Mouse (Mus musculus) midbrain, embryonic 12.5 days (tissue): ENCODE measurements around the gene Sptlc3. TPM values are rescaled to one million over a fixed set of nuclear protein-coding genes. Genes with fewer than 3 reads are reported as not detected.

Experiments
- ATAC-seq: fragments of 200-750 bp; cut with Nextera tagmentation; 2 replicates; pipeline ENCODE4 v1.8.0; 2017; ENCODE audit warnings: low read depth, moderate TSS enrichment, moderate library complexity; ENCODE audit not compliant: low FRiP score
- H3K27ac ChIP-seq: fragments of 300-500 bp; sonication (generic); replicated peaks from 2 replicates; pipeline ENCODE4 v1.5.1; 2016; ENCODE audit warnings: mild to moderate bottlenecking
- H3K27me3 ChIP-seq: fragments of 300-500 bp; sonication (generic); 2 replicates; pipeline ENCODE4 v1.6.1; 2016; ENCODE audit warnings: mild to moderate bottlenecking
- H3K36me3 ChIP-seq: fragments of 300-500 bp; sonication (generic); 2 replicates; pipeline ENCODE4 v1.6.1; 2016
- H3K4me1 ChIP-seq: fragments of 300-500 bp; sonication (generic); 2 replicates; pipeline ENCODE4 v1.6.1; 2016
- H3K4me2 ChIP-seq: fragments of 300-500 bp; sonication (generic); replicated peaks from 2 replicates; pipeline ENCODE4 v1.6.1; 2016; ENCODE audit warnings: mild to moderate bottlenecking, moderate library complexity
- H3K4me3 ChIP-seq: fragments of 300-500 bp; sonication (generic); 2 replicates; pipeline ENCODE4 v1.5.1; 2016; ENCODE audit warnings: mild to moderate bottlenecking
- H3K9ac ChIP-seq: fragments of 300-500 bp; sonication (generic); replicated peaks from 2 replicates; pipeline ENCODE4 v1.6.1; 2016; ENCODE audit warnings: mild to moderate bottlenecking, moderate library complexity
- H3K9me3 ChIP-seq: fragments of 300-500 bp; sonication (generic); 2 replicates; pipeline ENCODE4 v1.6.1; 2016; ENCODE audit warnings: mild to moderate bottlenecking
- WGBS: fragments of 180-500 bp; shearing (Covaris S2); methylation state at CpG from one replicate; pipeline ENCODE4 v1.1.7; 2016; 5-methylcytosine and 5-hydroxymethylcytosine counted together
- polyA plus RNA-seq: library from polyadenylated mRNA; unstranded; fragments of >200 nt; fragmentation: Nextera tagmentation; extraction: Ambion mirVana; gene quantifications from 2 replicates; pipeline ENCODE4 v1.2.1, GENCODE M21; 2016

The Sptlc3 gene
- polyA plus RNA-seq, 1 experiment from 2014 or later, result not detected

DNA sequence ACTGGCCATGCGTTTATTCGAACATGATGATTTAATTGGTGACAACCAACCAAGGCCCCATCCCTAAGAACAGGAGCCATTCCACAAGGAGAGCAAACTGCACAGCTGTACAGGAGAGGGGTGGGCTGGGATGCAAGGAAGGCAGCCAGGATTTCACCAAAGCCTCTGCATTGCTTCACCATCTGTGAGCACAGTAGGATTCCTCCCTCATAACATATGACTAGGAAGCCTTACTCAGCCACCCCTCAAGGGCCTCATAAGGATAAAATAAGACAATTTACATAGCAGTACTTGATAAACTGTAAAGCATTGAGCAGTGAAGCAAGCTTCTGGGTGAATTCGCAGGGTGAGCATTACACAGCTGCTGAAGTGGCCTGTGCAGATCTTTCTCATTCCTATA is 155.8 kb downstream of the Sptlc3 start:
- no peaks in the 10 kb centered on the region for H3K9me3 ChIP-seq
- no peak overlapping the region for H3K4me3 ChIP-seq
- no peak for ATAC-seq
- no peaks in the 10 kb centered on the region for H3K36me3 ChIP-seq
- WGBS, result 91% methylated on average over 3 of the region's 3 CpGs
- H3K4me2 ChIP-seq, result no peak overlapping the region
- no peak overlapping the region for H3K9ac ChIP-seq
- H3K27me3 ChIP-seq, result no peaks in the 10 kb centered on the region; the same call in 1 of the 2 replicates
- H3K27ac ChIP-seq, result no peak overlapping the region
- no peaks in the 10 kb centered on the region for H3K4me1 ChIP-seq

DNA sequence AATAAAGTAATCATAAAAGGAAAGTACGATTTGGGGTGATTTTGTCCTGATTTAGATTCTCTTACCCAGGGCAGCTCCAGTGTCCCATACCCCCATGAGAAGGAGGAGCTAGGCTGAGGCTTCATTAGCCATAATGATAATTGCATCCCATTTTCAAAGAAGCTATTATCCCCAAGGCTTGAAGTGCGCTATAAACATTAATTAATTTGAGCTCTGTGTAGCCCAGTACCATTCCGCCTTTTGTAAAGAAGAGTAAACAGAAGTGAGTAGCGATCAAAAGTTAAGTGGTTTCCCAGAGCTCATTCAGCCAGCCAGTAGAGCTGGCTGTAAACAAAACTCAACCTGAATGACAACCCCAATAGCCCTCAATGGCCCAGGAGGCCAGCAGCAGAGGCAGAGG is 163.0 kb downstream of the Sptlc3 start:
- WGBS, result 69% methylated on average over 4 of the region's 4 CpGs
- Histone ChIP-seq H3K4me3 (no peak overlapping the region), H3K36me3 (no peaks in the 10 kb centered on the region), H3K4me1 (no peaks in the 10 kb centered on the region), H3K9me3 (no peaks in the 10 kb centered on the region), H3K9ac (no peak overlapping the region), H3K27me3 (no peaks in the 10 kb centered on the region), H3K27ac (no peak overlapping the region), H3K4me2 (no peak overlapping the region)
- no peak; the same call in 1 of the 2 replicates for ATAC-seq

- no peak overlapping the region for H3K27ac ChIP-seq
- no peaks in the 10 kb centered on the region for H3K36me3 ChIP-seq
- peaks cover 21% of the 10 kb centered on the region for H3K27me3 ChIP-seq
- no peak overlapping the region for H3K9ac ChIP-seq
- H3K4me2 ChIP-seq, result no peak overlapping the region
- no peak for ATAC-seq
- no peaks in the 10 kb centered on the region for H3K9me3 ChIP-seq
- 89% methylated on average over 3 of the region's 3 CpGs for WGBS
- no peak overlapping the region for H3K4me3 ChIP-seq
- peaks cover 8% of the 10 kb centered on the region; the same call in 1 of the 2 replicates for H3K4me1 ChIP-seq
Measured at GRCm38 (mm10) chr2:139671838-139672237, 178.1 kb downstream of the Sptlc3 start.

DNA sequence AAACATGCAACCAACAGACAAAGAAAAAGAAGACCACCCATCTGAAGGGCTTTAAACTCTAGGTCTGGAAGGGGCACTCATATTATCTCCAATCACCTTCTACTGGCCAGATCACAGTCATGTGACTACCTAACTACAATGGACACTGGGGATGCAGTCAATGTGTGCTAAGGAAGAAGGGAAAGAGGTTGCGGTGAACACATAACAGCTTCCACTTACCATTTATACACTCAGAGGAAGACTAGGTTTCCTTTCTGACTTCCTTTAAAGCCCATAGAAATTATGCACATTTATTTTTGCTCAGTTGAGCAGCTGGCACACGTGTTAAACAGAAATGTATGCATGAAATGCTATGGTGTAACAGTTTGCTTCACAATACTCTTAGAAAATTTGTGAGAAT is 178.7 kb downstream of the Sptlc3 start:
- Histone ChIP-seq H3K36me3 (no peaks in the 10 kb centered on the region), H3K9me3 (no peaks in the 10 kb centered on the region), H3K27me3 (peaks cover 21% of the 10 kb centered on the region), H3K4me1 (peaks cover 11% of the 10 kb centered on the region; the same call in 1 of the 2 replicates), H3K27ac (no peak overlapping the region), H3K4me3 (no peak overlapping the region), H3K9ac (no peak overlapping the region), H3K4me2 (no peak overlapping the region)
- ATAC-seq, result no peak
- 68% methylated on average over 2 of the region's 2 CpGs for WGBS

DNA sequence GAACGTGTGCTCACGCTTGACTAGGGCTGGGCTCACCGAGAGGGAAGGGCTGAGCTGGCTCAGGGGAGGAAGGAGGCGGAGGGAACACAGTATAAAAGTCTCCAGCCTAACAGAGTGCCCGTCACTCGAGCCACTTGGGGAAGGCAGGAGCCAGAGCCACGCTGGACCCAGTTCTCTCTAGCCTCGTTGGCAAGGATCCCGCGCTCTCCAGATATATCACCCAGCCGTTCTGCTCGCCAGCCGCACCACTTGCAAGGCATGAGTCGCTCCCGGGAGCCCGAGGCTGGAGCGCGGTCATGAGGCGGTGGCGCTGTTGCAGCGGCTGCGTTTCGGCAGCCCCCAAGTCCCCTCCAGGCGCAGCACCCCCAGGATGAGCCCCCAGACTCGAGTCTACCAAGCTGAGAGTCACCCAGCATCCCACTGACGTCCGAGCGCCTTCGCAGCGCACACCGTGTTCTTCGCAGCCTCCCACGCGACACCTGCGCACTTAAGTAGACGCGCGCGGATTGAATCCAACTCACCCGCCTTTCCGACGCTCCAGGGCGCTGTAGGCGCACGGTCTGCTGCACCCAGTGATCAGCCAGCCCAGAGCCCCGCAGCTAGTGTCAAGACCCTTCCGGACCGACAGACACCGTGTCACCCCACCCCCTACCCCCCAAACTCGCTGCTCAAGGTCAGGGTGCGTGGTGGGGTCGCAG is 183.5 kb downstream of the Sptlc3 start:
- Histone ChIP-seq H3K4me1 (peaks cover 14% of the 10 kb centered on the region; the same call in 1 of the 2 replicates), H3K27ac (no peak overlapping the region)
- under 1% methylated on average over 52 of the region's 52 CpGs for WGBS

DNA sequence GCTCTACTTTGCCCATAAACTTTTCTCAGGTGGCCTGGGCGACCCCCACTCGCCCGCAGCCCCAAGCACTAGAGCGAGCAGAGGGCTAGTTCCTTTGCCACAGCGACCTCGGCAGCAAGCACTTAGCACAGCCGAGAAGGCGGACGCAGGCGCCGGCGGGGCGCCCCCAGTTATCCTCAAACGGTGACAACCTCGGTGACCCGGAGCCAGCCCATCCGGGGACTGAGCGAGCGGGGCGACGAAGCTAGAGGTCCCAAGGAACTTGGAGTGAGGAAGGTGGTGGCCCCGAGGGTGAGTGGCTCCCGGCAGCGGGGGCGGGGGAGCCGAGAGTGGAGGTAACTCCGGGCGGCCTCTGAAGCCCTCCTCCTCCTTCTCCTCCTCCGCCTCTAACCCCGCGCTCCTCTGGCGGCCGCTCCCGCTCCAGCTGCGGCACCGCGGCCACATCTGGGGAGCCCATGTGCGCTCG is 184.1 kb downstream of the Sptlc3 start, which contains the start of gene Ism1:
Ism1 (plus strand) TSS at position 370 of the 466 bp plus-strand sequence.
- WGBS, result 0% methylated on average over 39 of the region's 39 CpGs
- peak within 1 kb of the TSS; percentile 100 for H3K4me2 ChIP-seq
- peak within 1 kb of the TSS; percentile 83 for H3K9ac ChIP-seq
- peak; percentile 74 for ATAC-seq
- H3K27me3 ChIP-seq, result peaks cover 30% of the 10 kb centered on the region
- H3K4me3 ChIP-seq, result peak within 1 kb of the TSS; percentile 95
- H3K27ac ChIP-seq, result peak within 1 kb of the TSS; percentile 79
- peaks cover 14% of the 10 kb centered on the region; the same call in 1 of the 2 replicates for H3K4me1 ChIP-seq
- no peaks in the 10 kb centered on the region for H3K36me3 ChIP-seq
- no peaks in the 10 kb centered on the region for H3K9me3 ChIP-seq

More for the DNA sequence above, 183.5 kb downstream of the Sptlc3 start:
- H3K9ac ChIP-seq, result peak overlapping the region; percentile 83
- H3K4me2 ChIP-seq, result peak overlapping the region; percentile 100
- peak; percentile 45 for ATAC-seq
- no peaks in the 10 kb centered on the region for H3K36me3 ChIP-seq
- H3K27me3 ChIP-seq, result peaks cover 30% of the 10 kb centered on the region
- H3K4me3 ChIP-seq, result peak overlapping the region; percentile 95
- no peaks in the 10 kb centered on the region for H3K9me3 ChIP-seq

- H3K27ac ChIP-seq, result peak overlapping the region; percentile 79
- H3K4me3 ChIP-seq, result peak overlapping the region; percentile 95
- H3K4me1 ChIP-seq, result peaks cover 14% of the 10 kb centered on the region; the same call in 1 of the 2 replicates
- ATAC-seq, result peak; percentile 88
- H3K36me3 ChIP-seq, result no peaks in the 10 kb centered on the region
- H3K4me2 ChIP-seq, result peak overlapping the region; percentile 100
- H3K9me3 ChIP-seq, result no peaks in the 10 kb centered on the region
- WGBS, result under 1% methylated on average over 71 of the region's 84 CpGs
- H3K27me3 ChIP-seq, result peaks cover 30% of the 10 kb centered on the region
- H3K9ac ChIP-seq, result peak overlapping the region; percentile 83
Measured at GRCm38 (mm10) chr2:139678275-139679140, 184.8 kb downstream of the Sptlc3 start.

DNA sequence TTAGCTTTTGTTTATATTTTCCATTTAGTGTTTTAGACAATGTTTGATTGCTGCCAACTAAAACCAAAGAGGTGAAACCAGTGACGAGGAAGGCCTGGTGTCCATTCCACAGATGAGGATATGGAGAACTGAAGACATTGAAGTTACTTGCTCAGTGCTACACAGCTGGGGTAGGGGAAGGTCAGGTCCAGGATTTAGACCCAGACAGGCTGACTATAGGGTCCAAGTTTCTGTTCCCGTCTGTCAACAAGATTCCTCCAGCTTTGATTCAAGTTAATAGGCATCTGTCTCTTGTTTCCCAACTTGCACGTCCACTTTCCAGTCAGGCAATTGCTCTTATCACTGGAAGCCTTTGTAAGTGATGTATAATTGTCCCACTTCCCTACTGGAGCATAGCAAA is 188.8 kb downstream of the Sptlc3 start:
- Histone ChIP-seq H3K27me3 (peaks cover 14% of the 10 kb centered on the region), H3K4me3 (no peak overlapping the region), H3K4me1 (0 out of 2 replicates have a peak, but pooled peaks cover 2% of the 10 kb centered on the region), H3K27ac (no peak overlapping the region), H3K36me3 (no peaks in the 10 kb centered on the region), H3K9me3 (no peaks in the 10 kb centered on the region), H3K9ac (no peak overlapping the region), H3K4me2 (no peak overlapping the region)
- ATAC-seq, result no peak
- WGBS, result 89% methylated on average over 3 of the region's 3 CpGs

Other genes with a start within 250 kb of the Sptlc3 start
- gene Ism1, start 184.3 kb downstream of the Sptlc3 start, polyA plus RNA-seq, result 0.65 and 0.74 TPM in 2 replicates